Mouse (Mus musculus) kidney, embryonic 14.5 days (tissue): ENCODE data around the gene Tpsb2. TPM values are rescaled to one million over a fixed set of nuclear protein-coding genes. Genes with fewer than 3 reads are reported as not detected.

ENCODE experiments used
- ATAC-seq: fragments of 200-750 bp; cut with Nextera tagmentation; 2 replicates; pipeline ENCODE4 v1.8.0; 2017; ENCODE audit warnings: moderate number of reproducible peaks, mild to moderate bottlenecking, moderate TSS enrichment, moderate library complexity; ENCODE audit not compliant: low FRiP score, low TSS enrichment
- H3K27ac ChIP-seq: fragments of 300-500 bp; sonication (generic); 2 replicates; pipeline ENCODE4 v1.5.1; 2014; ENCODE audit warnings: low read depth, mild to moderate bottlenecking, low read length, moderate library complexity, mixed read lengths
- H3K27me3 ChIP-seq: fragments of 300-500 bp; sonication (generic); 2 replicates; pipeline ENCODE4 v1.6.1; 2014; ENCODE audit warnings: mild to moderate bottlenecking, low read length; ENCODE audit not compliant: control insufficient read depth, insufficient read depth
- H3K36me3 ChIP-seq: fragments of 300-500 bp; sonication (generic); 2 replicates; pipeline ENCODE4 v1.6.1; 2014; ENCODE audit warnings: low read length, mixed read lengths; ENCODE audit not compliant: control insufficient read depth, insufficient read depth
- H3K4me1 ChIP-seq: fragments of 300-500 bp; sonication (generic); 2 replicates; pipeline ENCODE4 v1.6.1; 2014; ENCODE audit warnings: low read length, mixed read lengths; ENCODE audit not compliant: control insufficient read depth, insufficient read depth
- H3K4me2 ChIP-seq: fragments of 300-500 bp; sonication (generic); replicated peaks from 2 replicates; pipeline ENCODE4 v1.6.1; 2014; ENCODE audit warnings: low read depth, mild to moderate bottlenecking, low read length
- H3K4me3 ChIP-seq: fragments of 300-500 bp; sonication (generic); 2 replicates; pipeline ENCODE4 v1.5.1; 2014; ENCODE audit warnings: mild to moderate bottlenecking, low read length
- H3K9ac ChIP-seq: fragments of 300-500 bp; sonication (generic); 2 replicates; pipeline ENCODE4 v1.6.1; 2014; ENCODE audit warnings: low read depth, mild to moderate bottlenecking, low read length, moderate library complexity
- H3K9me3 ChIP-seq: fragments of 300-500 bp; sonication (generic); 2 replicates; pipeline ENCODE4 v1.6.1; 2016; ENCODE audit warnings: low read length; ENCODE audit not compliant: control insufficient read depth
- WGBS: fragments of 180-500 bp; shearing (Covaris S2); extraction: QIAGEN DNeasy Blood & Tissue Kit; methylation state at CpG from one replicate; pipeline ENCODE4 v1.1.7; 2014; 5-methylcytosine and 5-hydroxymethylcytosine counted together
- polyA plus RNA-seq: library from polyadenylated mRNA; unstranded; fragments of >200 nt; fragmentation: Nextera tagmentation; extraction: Ambion mirVana; gene quantifications from 2 replicates; pipeline ENCODE4 v1.2.1, GENCODE M21; 2014

The Tpsb2 gene
- 0.30 and 0.57 TPM in 2 replicates for polyA plus RNA-seq

GRCm38 (mm10) chr17:25366005-25366404, at the start of gene Tpsb2:
Gene Tpsb2 (plus strand): TSS chr17:25366305.
- Histone ChIP-seq H3K4me2 (no peak within 1 kb of the TSS), H3K27ac (no peak within 1 kb of the TSS)
- WGBS = 74% methylated on average over 2 of the region's 2 CpGs

GRCm38 (mm10) chr17:25318354-25318753, 47.8 kb upstream of the Tpsb2 start, which contains the start of gene Prss29:
Gene Prss29 (plus strand): TSS chr17:25318654.
- H3K4me2 ChIP-seq = no peak within 1 kb of the TSS
- no peak for ATAC-seq
- H3K27ac ChIP-seq = no peak within 1 kb of the TSS
- no peaks in the 10 kb centered on the region for H3K9me3 ChIP-seq
- no peaks in the 10 kb centered on the region for H3K4me1 ChIP-seq
- H3K4me3 ChIP-seq = no peak within 1 kb of the TSS
- WGBS = 78% methylated on average over 5 of the region's 5 CpGs
- H3K36me3 ChIP-seq = no peaks in the 10 kb centered on the region
- no peaks in the 10 kb centered on the region for H3K27me3 ChIP-seq
- H3K9ac ChIP-seq = no peak within 1 kb of the TSS

More at GRCm38 (mm10) chr17:25366005-25366404, at the start of gene Tpsb2:
- Histone ChIP-seq H3K9ac (no peak within 1 kb of the TSS), H3K9me3 (no peaks in the 10 kb centered on the region), H3K4me1 (no peaks in the 10 kb centered on the region), H3K36me3 (no peaks in the 10 kb centered on the region), H3K27me3 (no peaks in the 10 kb centered on the region), H3K4me3 (no peak within 1 kb of the TSS)
- ATAC-seq = no peak

- H3K27ac ChIP-seq = no peak overlapping the region
- no peaks in the 10 kb centered on the region for H3K36me3 ChIP-seq
- H3K27me3 ChIP-seq = no peaks in the 10 kb centered on the region
- WGBS = 86% methylated on average over 8 of the region's 8 CpGs
- no peak overlapping the region for H3K9ac ChIP-seq
- H3K4me1 ChIP-seq = no peaks in the 10 kb centered on the region
- no peak for ATAC-seq
- no peaks in the 10 kb centered on the region for H3K9me3 ChIP-seq
- no peak overlapping the region for H3K4me2 ChIP-seq
- H3K4me3 ChIP-seq = no peak overlapping the region
Measured at GRCm38 (mm10) chr17:25320819-25321218, 45.3 kb upstream of the Tpsb2 start.

GRCm38 (mm10) chr17:25322930-25323329, 43.2 kb upstream of the Tpsb2 start:
- H3K9me3 ChIP-seq = no peaks in the 10 kb centered on the region
- no peak overlapping the region for H3K9ac ChIP-seq
- WGBS = 13% methylated on average over 2 of the region's 2 CpGs
- H3K4me2 ChIP-seq = no peak overlapping the region
- no peaks in the 10 kb centered on the region for H3K36me3 ChIP-seq
- H3K4me1 ChIP-seq = no peaks in the 10 kb centered on the region
- no peak for ATAC-seq
- H3K27ac ChIP-seq = no peak overlapping the region
- no peak overlapping the region for H3K4me3 ChIP-seq
- H3K27me3 ChIP-seq = no peaks in the 10 kb centered on the region

- no peaks in the 10 kb centered on the region for H3K36me3 ChIP-seq
- no peak for ATAC-seq
- H3K4me2 ChIP-seq = no peak overlapping the region
- 67% methylated on average over 9 of the region's 9 CpGs for whole genome bisulfite sequencing
- H3K27ac ChIP-seq = no peak overlapping the region
- no peaks in the 10 kb centered on the region for H3K9me3 ChIP-seq
- H3K4me1 ChIP-seq = no peaks in the 10 kb centered on the region
- peaks cover 3% of the 10 kb centered on the region; the same call in 1 of the 2 replicates for H3K27me3 ChIP-seq
- H3K4me3 ChIP-seq = no peak overlapping the region
- H3K9ac ChIP-seq = no peak overlapping the region
Measured at GRCm38 (mm10) chr17:25332321-25332720, 33.8 kb upstream of the Tpsb2 start.

- ATAC-seq = no peak
- Histone ChIP-seq H3K4me3 (no peak overlapping the region), H3K27ac (no peak overlapping the region), H3K36me3 (no peaks in the 10 kb centered on the region), H3K9ac (no peak overlapping the region), H3K27me3 (peaks cover 3% of the 10 kb centered on the region; the same call in 1 of the 2 replicates), H3K9me3 (no peaks in the 10 kb centered on the region), H3K4me1 (no peaks in the 10 kb centered on the region), H3K4me2 (no peak overlapping the region)
- under 1% methylated on average over 8 of the region's 8 CpGs for whole genome bisulfite sequencing
Measured at GRCm38 (mm10) chr17:25333943-25334342, 32.2 kb upstream of the Tpsb2 start.

GRCm38 (mm10) chr17:25338218-25338617, 27.9 kb upstream of the Tpsb2 start:
- Histone ChIP-seq H3K9me3 (no peaks in the 10 kb centered on the region), H3K27me3 (no peaks in the 10 kb centered on the region), H3K9ac (no peak overlapping the region), H3K4me3 (no peak overlapping the region), H3K4me2 (no peak overlapping the region), H3K36me3 (no peaks in the 10 kb centered on the region), H3K27ac (no peak overlapping the region), H3K4me1 (no peaks in the 10 kb centered on the region)
- peak; percentile 52; the same call in 1 of the 2 replicates for ATAC-seq
- WGBS = 83% methylated on average over 4 of the region's 4 CpGs

- WGBS = 87% methylated on average over 6 of the region's 6 CpGs
- Histone ChIP-seq H3K9me3 (no peaks in the 10 kb centered on the region), H3K9ac (no peak overlapping the region), H3K36me3 (no peaks in the 10 kb centered on the region), H3K4me1 (no peaks in the 10 kb centered on the region), H3K27me3 (no peaks in the 10 kb centered on the region), H3K27ac (no peak overlapping the region), H3K4me3 (no peak overlapping the region), H3K4me2 (no peak overlapping the region)
- no peak for ATAC-seq
Measured at GRCm38 (mm10) chr17:25340003-25340402, 26.1 kb upstream of the Tpsb2 start.

- Histone ChIP-seq H3K27ac (no peak overlapping the region), H3K9me3 (no peaks in the 10 kb centered on the region), H3K36me3 (no peaks in the 10 kb centered on the region), H3K4me2 (no peak overlapping the region), H3K9ac (no peak overlapping the region), H3K4me1 (no peaks in the 10 kb centered on the region), H3K4me3 (no peak overlapping the region), H3K27me3 (no peaks in the 10 kb centered on the region)
- no peak for ATAC-seq
- 29% methylated on average over 3 of the region's 3 CpGs for WGBS
Measured at GRCm38 (mm10) chr17:25341490-25341889, 24.6 kb upstream of the Tpsb2 start.
